Mouse (Mus musculus) T-helper 2 cell (primary cell): ENCODE results near the gene Tmc7.

ENCODE experiments used
- in situ Hi-C: fragments of 300-600 bp; cut with MboI, MseI; formaldehyde crosslinking; loops from one replicate; pipeline ENCODE4 v1.15.1; 2025; ENCODE audit warnings: high pct_unique_total_duplicates

Tmc7 gene

DNA sequence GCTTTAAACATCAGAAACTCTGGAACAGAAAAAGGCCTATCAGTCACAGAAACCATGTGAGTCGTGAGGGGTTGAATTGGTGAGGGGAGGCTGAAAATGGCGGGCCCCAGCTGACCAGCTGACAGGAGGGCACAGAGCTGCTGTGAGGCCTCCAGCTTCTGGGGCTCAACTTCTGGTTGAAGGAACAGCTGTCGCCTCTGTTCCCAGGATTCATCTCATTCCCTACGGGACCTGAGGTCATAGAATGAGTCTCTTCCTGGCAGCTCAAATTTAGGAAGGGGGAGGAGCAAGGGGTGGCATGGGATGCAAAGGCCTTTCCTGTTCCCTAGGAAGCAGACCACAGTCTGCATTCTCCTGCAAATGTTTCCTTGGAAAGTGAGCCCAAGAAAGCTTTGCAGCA lies 80.7 kb downstream of the Tmc7 start:
- in situ Hi-C loops: no loop called here

DNA sequence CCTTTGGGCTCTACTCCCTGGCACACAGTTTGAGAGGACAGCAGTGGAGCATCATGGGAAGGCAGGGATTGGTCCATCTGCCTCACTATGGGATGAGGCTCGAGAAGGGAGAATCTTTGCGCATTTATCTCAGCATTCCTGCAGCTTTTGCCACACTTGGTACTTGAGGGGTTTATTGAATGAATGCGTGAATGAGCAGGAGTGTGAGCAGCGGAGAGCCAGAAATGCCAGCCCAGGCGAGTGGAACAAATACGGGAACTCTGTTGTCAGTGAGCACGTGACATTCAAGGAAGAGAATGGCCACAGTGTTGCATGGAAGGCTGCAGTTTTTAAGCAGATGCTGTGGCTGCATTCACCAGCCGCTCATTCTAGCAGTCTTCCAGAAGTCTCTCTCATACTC lies 82.2 kb downstream of the Tmc7 start:
- in situ Hi-C loops: no loop called here

DNA sequence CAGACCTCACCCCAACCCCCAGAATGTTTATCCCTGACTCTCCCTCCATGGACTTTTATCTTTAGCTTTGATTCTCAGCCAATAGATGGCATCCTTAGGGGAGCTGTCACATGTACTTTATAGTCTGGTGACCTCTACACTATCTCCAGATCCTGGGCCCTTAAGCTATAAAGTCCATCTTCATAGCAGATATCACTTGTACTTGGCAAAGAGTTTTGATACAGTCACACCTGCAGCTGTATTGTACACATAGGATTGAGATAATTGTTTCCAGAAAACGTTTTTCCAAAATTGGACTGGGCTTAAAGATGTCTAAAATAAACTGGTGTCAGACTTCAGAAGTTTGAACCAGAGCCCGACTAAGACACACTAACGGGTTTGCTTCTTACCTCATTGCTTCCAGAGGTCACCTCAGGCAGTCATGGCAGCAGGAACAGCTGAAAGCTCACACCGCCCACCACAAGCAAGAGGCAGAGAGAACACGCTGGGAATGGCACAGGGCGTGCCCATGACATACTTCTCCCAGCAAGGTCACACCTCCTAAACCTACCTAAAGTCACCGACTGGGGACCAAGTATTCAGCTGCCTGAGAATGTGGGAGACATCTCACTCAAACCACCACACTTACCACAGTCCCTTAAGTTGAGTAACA lies 84.6 kb downstream of the Tmc7 start:
- in situ Hi-C loops: loop anchor here (5.0 kb wide), 1 partner anchor 43 kb away; no protein-coding TSS in a partner anchor

DNA sequence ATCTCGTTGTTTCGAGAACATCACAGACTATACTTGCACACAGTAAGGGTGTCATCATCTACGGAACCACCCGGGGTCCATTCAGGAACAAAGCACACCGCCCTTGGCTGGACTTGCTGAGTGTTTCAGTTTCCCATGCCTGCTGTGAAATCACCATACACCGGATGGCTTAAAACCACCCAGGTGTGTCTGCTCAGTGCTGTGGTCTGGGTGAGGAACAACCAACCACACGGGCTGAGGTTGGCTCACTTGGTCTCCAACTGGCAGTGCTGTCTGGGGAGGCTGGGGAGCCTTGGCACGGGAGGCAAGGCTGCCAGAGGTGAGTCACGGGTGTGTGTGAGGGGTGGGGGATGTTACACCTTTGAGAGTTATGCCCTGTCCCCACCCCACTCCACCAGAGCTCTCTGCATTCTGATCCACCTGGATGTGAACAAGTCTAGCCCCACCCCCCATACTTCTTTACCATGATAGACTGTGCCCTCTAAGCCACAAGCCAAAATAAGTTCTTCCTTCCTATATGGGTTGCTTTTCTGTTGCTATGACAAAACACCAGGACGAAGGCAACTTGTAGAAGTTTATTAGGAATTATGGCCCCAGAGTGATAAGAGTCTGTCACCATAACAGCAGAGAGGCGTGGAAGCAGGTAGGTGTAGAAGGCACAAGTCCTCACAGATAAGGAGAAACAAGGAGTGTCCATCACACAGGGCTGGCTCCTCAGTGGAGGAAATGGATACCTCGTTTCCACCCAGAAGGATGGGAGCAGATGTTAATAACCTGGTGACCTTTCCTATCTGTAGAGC lies 85.4 kb downstream of the Tmc7 start:
- in situ Hi-C loops: loop anchor here (5.0 kb wide), 1 partner anchor 42 kb away; no protein-coding TSS in a partner anchor

DNA sequence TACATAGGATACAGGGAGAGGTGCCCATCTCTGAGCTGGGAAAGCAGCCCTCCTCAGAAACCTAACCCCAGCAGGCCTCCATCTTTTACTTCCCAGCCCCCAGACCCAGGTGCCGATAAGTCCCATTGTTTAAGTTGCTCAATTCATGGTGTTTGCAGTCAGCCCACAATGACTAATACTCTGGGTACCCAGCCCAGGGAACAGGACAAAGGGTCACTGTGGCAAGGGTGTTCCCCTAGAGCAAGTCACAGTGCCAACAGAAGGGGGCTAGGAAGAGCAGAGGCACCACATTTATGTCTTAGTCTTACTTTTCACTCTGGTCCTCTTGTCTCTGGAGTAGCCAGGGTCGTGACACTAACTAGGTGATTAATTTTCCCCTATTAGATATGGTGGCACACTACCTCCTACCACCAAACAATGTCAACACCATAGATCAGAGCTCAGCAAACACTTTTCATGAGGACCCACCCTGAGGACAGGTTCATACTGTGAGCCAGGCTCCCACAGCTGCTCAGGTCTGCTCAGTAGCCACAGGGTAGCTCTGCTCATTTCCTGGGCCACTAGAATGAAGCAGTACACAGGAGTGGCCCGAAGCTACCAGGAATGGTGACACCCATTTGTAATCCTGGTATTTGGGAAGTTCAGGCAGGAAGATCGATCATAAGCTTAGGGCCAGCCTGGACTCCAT lies 89.5 kb downstream of the Tmc7 start:
- in situ Hi-C loops: loop anchor here (5.0 kb wide), 1 partner anchor 38 kb away; no protein-coding TSS in a partner anchor

DNA sequence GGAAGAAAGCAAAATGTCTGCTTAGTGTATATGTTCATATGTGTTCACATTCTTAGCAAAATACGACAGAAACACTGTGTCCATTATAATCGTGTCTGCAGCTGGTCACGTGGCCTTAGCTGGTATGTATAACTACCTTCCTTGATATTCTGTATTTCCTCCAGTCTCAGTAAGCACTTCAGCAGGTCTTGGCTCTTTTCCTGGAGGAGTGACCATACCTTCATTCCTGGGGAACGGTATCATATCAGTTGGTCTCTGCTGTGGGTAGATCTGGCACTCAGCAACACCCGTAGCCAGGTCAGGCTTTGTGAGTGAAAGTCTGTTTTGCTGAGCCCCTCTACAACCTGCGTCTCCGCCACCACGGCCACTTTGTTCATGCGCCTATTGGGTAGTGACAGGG lies 90.6 kb downstream of the Tmc7 start:
- in situ Hi-C loops: no loop called here

DNA sequence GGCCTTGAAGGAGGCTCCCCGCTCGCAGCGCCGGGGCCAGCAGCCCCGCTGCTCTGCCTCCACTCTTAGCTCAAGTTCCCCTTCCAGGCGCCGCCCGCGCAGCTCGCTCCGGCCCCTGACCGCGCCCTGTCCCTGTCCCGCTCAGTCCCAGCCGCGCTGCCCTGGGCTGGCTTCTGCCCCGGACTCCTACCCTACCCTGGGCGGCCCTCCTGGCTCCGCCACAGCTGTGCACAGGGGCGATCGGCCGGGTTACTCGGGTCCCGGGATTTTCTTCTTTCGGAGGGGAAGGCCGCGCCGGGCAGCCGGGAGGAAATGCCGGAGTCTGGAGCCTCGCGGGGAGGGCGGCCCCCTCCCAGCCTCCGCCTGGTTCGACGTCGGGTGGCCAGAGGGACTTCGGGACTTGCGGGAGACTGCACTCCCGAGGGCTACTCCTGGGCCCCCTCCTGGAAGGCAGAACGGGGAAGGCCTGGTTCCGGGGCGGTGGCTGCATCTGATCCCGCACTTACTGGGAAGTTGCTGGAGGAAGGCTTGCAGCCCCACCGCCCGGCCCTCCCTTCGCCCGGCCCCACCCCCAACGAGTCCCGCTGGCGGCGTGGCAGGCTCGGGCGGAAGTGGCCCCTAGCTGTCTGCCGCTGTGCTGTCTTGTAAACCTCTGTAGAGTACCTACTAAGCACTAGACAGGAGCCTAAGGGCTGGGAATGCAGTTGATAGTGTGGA lies 92.9 kb downstream of the Tmc7 start, which contains the start of gene Itpripl2:
Gene Itpripl2 (minus strand): TSS at position 545 of the 717 bp plus-strand sequence.
- in situ Hi-C loops: no loop called here

DNA sequence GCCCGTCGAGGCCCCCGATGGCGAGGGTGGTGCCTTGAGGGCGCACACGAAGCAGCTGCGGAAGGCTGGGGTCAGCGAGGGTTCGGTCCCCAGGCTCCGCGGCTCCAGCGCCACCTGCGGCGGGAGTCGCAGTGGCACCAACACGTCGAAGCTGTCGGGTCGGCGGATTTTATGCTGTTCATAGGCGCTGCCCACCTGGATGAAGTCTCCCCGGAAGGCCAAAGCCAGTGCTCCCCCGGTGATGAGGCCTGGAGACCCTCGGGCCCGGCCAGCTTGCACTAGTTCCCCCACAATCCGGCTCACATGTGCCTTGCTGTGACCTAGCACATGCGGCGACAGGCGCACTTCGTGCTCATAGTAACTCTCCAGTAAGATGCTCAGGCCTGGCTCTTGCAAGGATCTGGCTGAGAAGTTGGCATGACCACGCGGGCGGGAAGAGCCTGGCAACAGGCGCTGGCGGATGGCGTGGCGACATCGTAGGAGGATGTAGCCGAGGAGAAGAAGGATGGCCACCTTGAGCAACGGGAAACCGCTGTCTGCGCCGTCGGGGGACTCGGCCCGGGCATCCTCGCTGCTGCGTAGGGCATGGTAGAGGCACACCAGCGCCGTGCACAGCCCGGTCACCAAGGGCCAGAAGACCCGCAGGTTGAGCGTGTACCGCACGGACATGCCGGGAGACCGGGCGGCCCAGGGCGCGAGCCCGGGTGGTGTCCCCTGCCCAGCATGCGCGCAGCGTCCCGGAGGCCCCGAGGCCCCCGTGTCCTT lies 93.7 kb downstream of the Tmc7 start:
- in situ Hi-C loops: no loop called here

DNA sequence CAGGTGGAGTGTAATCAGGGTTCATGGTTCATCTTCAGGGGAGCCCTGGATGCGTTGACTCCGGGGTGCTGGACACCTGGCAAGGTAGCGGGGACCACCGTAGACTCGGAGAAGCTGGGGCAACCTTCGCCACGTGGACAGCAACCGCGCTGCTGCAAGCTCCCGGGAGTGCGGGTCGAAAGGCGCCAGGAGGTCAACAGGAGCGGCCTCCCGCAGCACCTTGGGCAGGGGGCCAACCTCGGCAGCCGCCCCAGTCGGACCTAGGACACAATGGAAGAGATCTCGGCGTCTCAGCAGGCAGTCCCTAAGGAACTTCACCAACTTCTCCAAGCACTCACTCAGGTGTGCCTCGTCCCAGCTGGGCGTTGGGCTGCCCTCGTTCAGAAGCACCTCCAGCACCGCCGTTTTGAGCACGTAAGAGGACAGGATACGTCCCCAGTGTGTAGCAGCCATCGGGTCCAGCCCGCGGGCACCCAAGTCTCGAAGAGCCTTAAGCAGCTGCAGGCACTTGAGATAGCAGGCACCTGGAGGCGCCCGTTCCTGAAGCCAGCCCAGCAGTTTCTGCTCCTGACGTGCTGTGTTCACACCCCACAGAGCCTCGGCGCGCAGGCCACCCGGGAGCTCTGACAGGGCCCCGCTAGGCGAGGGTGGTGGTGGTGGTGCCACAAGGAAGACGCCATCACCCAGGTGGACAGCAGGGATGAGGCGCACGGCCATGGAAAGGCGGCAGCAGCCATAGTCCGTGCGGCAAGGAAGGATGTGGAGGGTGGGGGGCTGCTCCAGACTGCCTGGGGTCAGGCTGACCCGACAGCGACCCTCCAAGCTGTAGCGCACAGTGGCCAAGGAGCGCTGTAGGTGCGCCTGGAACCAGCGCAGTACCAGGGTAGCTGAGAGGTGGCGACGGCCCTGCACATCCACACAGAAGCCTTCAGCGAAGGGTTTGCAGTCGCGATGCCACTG lies 94.5 kb downstream of the Tmc7 start:
- in situ Hi-C loops: no loop called here

DNA sequence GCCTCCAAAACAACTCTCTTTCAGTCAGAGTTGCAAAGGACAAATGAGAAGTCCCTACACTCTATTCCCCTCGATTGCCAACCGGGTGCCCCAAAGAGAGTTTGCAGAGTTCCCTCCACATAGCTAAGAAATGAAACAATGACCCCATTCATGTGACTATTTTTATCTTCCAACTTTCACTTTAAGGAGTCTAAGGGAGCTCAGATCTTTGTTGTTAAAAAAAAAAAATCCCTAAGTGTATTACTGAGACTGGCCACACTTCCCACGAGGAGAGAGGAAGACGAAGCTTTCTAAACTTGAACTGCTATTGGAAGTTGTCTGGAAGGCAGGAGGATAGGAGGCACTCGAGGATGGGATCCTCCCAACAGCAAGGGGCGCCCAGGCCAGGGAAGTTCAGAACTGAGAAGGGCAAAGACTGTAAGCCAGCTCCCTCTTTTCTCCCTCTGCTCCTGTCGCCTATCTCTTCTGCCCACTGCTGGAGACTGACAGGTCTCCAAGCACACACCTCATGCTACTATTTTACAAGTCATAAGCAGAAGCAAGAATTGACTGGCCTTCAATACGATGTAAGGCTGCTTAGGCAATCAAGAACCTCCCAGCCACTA lies 96.4 kb downstream of the Tmc7 start:
- in situ Hi-C loops: no loop called here

DNA sequence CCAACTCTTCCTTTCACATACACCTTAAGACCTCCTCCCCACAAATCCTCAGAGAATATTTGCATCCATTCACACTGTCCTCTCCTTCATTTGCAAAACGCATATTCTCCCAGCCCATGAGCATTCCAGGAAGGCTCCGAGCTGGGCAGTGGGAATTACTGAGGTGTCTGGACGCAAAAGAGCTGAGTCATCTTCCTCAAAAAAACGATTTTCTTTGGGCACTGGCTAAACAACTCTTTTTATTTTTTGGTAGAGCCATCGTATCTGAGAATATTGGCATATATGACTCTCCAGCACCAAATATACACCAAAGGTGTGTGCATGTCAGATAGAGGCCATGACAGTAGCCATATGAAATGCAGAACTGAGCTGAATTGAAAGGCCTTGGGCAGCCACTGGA lies 97.6 kb downstream of the Tmc7 start:
- in situ Hi-C loops: no loop called here
